Mouse (Mus musculus) Patski (cell line): ENCODE data around the gene Chia1. TPM values are rescaled to one million over a fixed set of nuclear protein-coding genes. Genes with fewer than 3 reads are reported as not detected.
"Not testable (repeated sequence)": the region's sequence is repeated elsewhere in the genome, so short reads cannot be mapped to it uniquely, and the experiment has no call there.

Experiments used
- ATAC-seq: fragments of 100-300 bp; one replicate; pipeline ENCODE4 v1.8.0; 2021
- CTCF ChIA-PET: fragments of 350-600 bp; sonication (Branson Sonifier 250); formaldehyde crosslinking; loops from one replicate; lab custom pipeline; 2022; ENCODE audit warnings: inconsistent platforms; lab: Charles Lee
- POLR2A ChIA-PET: fragments of 350-600 bp; sonication (Branson Sonifier 250); formaldehyde crosslinking; loops from one replicate; lab custom pipeline; 2022; ENCODE audit warnings: antibody characterized with exemption, inconsistent platforms; lab: Charles Lee
- DNase-seq: peaks from one replicate; pipeline ENCODE4 v3.0.0-alpha.2; 2011; ENCODE audit warnings: low read depth, low spot score
- H3K27me3 ChIP-seq: fragments of 371-371 bp; one replicate; pipeline ENCODE4 v1.5.1; 2021
- CTCF ChIP-seq: fragments of 100-300 bp; IDR thresholded peaks from one replicate; pipeline ENCODE4 v1.5.1; 2021
- in situ Hi-C: fragments of 300-500 bp; cut with MboI; formaldehyde crosslinking; loops from 3 replicates; pipeline ENCODE4 v1.11.1; 2018; ENCODE audit warnings: low pct_unique_long_range_greater_than_20kb, mixed read lengths
- polyA plus RNA-seq: library from polyadenylated mRNA; unstranded; gene quantifications from one replicate; pipeline ENCODE4 v1.2.3, GENCODE M21; 2021

Gene Chia1
- polyA plus RNA-seq, 1 experiment from 2014 or later = not detected

GRCm38 (mm10) chr3:106171135-106171731 lies 58.2 kb downstream of the Chia1 start:
- H3K27me3 ChIP-seq = no peaks in the 10 kb centered on the region
- ChIA-PET POLR2A (no interaction called here), CTCF (no interaction called here)
- DNase-seq = no peak
- no peak for TF ChIP-seq CTCF
- ATAC-seq = no peak
- in situ Hi-C loops = no loop called here

- DNase-seq, H3K27me3 ChIP-seq, ATAC-seq, in situ Hi-C loops, POLR2A ChIA-PET, CTCF ChIA-PET: not testable (repeated sequence)
Observed at GRCm38 (mm10) chr3:106172506-106172905, 59.5 kb downstream of the Chia1 start.

GRCm38 (mm10) chr3:106174971-106175370 lies 61.9 kb downstream of the Chia1 start:
- POLR2A ChIA-PET, H3K27me3 ChIP-seq, DNase-seq, CTCF ChIA-PET, in situ Hi-C loops, ATAC-seq: not testable (repeated sequence)

- POLR2A ChIA-PET = no interaction called here
- TF ChIP-seq CTCF = no peak
- H3K27me3 ChIP-seq = no peaks in the 10 kb centered on the region
- ATAC-seq (no peak), DNase-seq (no peak)
- CTCF ChIA-PET = interaction anchor here (1.7 kb wide), 1 partner anchor 28 kb away, joined by 4 read pairs; no protein-coding TSS in a partner anchor
- in situ Hi-C loops = no loop called here
Observed at GRCm38 (mm10) chr3:106177509-106178189, 64.6 kb downstream of the Chia1 start.

Other genes with a start within 250 kb of the Chia1 start
- not detected for gene Adora3, start 242.4 kb upstream of the Chia1 start, polyA plus RNA-seq
- gene Tmigd3, start 242.3 kb upstream of the Chia1 start, polyA plus RNA-seq = not detected
- gene I830077J02Rik, start 180.6 kb upstream of the Chia1 start, polyA plus RNA-seq = 0.09 TPM
- 92.0 TPM for gene Wdr77, start 153.9 kb upstream of the Chia1 start, polyA plus RNA-seq
- gene Atp5f1, start 153.1 kb upstream of the Chia1 start, polyA plus RNA-seq = 723 TPM
- 1.9 TPM for gene Ovgp1, start 139.5 kb upstream of the Chia1 start, polyA plus RNA-seq
- not detected for gene Pifo, start 98.6 kb upstream of the Chia1 start, polyA plus RNA-seq
- not detected for gene Chil5, start 80.4 kb upstream of the Chia1 start, polyA plus RNA-seq
- gene Chil3, start 54.3 kb downstream of the Chia1 start, polyA plus RNA-seq = not detected
- gene Chil4, start 106.3 kb downstream of the Chia1 start, polyA plus RNA-seq = not detected